Mouse (Mus musculus) CD4-positive, CD25-positive, alpha-beta regulatory T cell (primary cell): Measurements from ENCODE around the gene Hist1h2bj. TPM values are rescaled to one million over a fixed set of nuclear protein-coding genes. Genes with fewer than 3 reads are reported as not detected.

Experiments used
- polyA plus RNA-seq: library from polyadenylated mRNA; unstranded; fragments of 100-300 nt; shearing (Covaris generic); gene quantifications from one replicate; pipeline ENCODE4 v1.2.1, GENCODE M21; 2017

Gene Hist1h2bj
- 2.6 TPM for polyA plus RNA-seq

DNA sequence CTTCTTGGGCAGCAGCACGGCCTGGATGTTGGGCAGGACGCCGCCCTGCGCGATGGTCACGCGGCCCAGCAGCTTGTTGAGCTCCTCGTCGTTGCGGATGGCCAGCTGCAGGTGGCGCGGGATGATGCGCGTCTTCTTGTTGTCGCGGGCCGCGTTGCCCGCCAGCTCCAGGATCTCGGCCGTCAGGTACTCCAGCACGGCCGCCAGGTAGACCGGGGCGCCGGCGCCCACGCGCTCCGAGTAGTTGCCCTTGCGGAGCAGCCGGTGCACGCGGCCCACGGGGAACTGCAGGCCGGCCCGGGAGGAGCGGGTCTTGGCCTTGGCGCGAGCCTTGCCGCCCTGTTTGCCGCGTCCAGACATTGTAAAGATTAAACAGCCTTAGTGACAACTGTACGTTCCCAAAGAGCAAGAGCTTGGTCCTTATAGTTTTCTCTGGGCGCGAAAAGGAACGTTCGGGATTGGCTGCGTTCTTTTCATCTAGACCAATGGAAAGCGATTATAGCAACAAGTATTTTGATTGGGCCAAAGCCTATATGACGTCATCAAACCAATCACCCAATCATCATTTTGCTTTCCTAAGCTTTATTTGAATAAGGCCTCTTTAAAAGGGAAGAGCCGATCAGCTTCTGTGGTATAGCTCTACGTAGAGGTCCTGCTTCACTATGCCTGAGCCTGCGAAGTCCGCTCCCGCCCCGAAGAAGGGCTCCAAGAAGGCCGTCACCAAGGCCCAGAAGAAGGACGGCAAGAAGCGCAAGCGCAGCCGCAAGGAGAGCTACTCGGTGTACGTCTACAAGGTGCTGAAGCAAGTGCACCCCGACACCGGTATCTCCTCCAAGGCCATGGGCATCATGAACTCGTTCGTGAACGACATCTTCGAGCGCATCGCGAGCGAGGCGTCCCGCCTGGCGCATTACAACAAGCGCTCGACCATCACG, at the start of gene Hist1h2bj, which contains the start of gene Hist1h2ag:
Hist1h2bj (plus strand) TSS at position 647 of the 935 bp plus-strand sequence.
Hist1h2ag (minus strand) TSS at position 377 of the 935 bp plus-strand sequence.

DNA sequence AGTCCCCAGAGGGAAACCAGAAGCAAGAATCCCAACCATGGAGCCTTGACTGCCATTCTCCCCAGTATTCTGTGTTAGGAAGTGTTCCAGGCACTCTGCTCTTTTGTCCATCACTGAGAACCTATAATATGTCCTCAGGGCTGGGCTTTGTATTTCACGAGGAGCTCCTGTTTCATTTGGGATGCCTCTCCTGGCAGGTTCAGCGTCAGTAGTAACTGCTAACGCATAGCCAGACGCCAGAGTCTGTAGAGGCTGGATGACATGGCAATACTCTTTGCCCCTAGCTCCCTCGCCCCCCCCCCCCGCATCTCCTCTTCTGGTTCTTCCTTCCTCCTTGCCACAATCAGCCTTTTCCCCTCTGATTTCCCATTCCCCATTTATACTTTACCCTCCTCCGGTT, 33.4 kb upstream of the Hist1h2bj start, which contains the start of gene Prss16:
Prss16 (minus strand) TSS at position 101 of the 400 bp plus-strand sequence.

DNA sequence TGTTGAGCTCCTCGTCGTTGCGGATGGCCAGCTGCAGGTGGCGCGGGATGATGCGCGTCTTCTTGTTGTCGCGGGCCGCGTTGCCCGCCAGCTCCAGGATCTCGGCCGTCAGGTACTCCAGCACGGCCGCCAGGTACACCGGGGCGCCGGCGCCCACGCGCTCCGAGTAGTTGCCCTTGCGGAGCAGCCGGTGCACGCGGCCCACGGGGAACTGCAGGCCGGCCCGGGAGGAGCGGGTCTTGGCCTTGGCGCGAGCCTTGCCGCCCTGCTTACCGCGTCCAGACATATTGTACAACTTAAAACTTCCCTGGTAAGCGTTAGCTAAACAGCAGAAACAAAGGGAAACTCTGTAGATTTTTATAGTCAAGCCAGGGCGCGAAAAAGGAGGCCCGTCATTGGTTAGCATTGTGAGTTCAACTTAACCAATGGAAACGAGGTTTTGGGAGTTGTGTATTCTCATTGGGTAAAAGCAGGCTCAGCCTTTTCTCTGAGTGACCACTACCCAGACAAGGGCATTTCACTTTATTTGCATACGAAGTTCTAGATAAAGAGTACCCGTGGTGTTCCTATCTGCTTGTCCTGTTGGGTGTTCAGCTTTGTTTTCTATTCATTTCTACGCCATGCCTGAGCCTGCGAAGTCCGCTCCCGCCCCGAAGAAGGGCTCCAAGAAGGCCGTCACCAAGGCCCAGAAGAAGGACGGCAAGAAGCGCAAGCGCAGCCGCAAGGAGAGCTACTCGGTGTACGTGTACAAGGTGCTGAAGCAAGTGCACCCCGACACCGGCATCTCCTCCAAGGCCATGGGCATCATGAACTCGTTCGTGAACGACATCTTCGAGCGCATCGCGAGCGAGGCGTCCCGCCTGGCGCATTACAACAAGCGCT, 7.5 kb upstream of the Hist1h2bj start, which contains the start of the genes Hist1h2ah and Hist1h2bk:
Hist1h2ah (minus strand) TSS at position 302 of the 882 bp plus-strand sequence.
Hist1h2bk (plus strand) TSS at position 604 of the 882 bp plus-strand sequence.

DNA sequence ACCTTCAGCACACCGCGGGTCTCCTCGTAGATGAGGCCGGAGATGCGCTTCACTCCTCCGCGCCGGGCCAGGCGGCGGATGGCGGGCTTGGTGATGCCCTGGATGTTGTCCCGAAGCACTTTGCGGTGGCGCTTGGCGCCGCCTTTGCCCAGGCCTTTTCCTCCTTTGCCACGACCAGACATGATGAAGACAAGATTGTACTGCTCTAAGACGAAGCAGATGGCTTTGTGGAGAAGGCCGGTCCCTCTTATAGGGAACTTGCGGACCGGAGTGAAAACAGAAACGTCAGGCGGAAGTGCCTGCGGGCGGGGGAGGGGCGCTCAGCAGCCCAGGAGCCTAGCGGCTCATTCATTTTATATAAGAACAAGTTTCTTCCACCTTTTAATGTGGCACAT, 1.9 kb upstream of the Hist1h2bj start, which contains the start of gene Hist1h4i:
Hist1h4i (minus strand) TSS at position 221 of the 395 bp plus-strand sequence.

DNA sequence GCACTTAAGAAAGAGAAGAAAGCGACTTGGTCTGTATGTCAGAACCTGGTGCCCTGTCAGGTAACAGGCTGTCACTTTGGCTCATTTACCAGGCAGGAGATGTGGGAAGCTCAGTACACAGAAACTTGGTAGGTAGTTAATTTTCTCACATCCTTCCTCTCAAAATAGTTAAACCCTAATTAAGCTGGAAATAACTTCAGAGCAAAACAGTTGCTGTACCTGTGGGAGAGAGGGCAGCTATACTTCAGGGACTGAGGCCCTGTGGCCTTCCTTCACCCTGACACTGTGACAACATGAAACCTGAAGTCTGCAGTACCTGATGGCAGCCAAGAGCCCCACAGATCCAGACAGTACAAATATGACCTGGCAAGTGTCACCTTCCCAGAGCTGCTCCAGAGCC, 41.1 kb downstream of the Hist1h2bj start, which contains the start of gene Vmn1r188:
Vmn1r188 (plus strand) TSS at position 301 of the 400 bp plus-strand sequence.

Other genes starting within 250 kb of the Hist1h2bj start
- gene Hist1h2bq, start 233.0 kb upstream of the Hist1h2bj start, polyA plus RNA-seq = 5.0 TPM
- not detected for gene Hist1h2ao, start 232.7 kb upstream of the Hist1h2bj start, polyA plus RNA-seq
- 36.0 TPM for gene Hist1h4m, start 231.5 kb upstream of the Hist1h2bj start, polyA plus RNA-seq
- gene Hist1h4n, start 211.0 kb upstream of the Hist1h2bj start, polyA plus RNA-seq = 18.1 TPM
- 144 TPM for gene Hist1h2ap, start 209.7 kb upstream of the Hist1h2bj start, polyA plus RNA-seq
- gene Hist1h2br, start 209.5 kb upstream of the Hist1h2bj start, polyA plus RNA-seq = 5.0 TPM
- gene Zfp184, start 98.1 kb upstream of the Hist1h2bj start, polyA plus RNA-seq = not detected
- not detected for gene Pom121l2, start 62.0 kb upstream of the Hist1h2bj start, polyA plus RNA-seq
- 0.57 TPM for gene Prss16, start 33.5 kb upstream of the Hist1h2bj start, polyA plus RNA-seq
- gene Hist1h2ah, start 7.6 kb upstream of the Hist1h2bj start, polyA plus RNA-seq = not detected
- gene Hist1h2bk, start 7.3 kb upstream of the Hist1h2bj start, polyA plus RNA-seq = 0.47 TPM
- gene Hist1h4i, start 1.9 kb upstream of the Hist1h2bj start, polyA plus RNA-seq = 9.4 TPM
- gene Hist1h2ag, start 270 bp upstream of the Hist1h2bj start, polyA plus RNA-seq = 0.59 TPM
- not detected for gene Vmn1r188, start 41.2 kb downstream of the Hist1h2bj start, polyA plus RNA-seq
- gene Vmn1r189, start 62.6 kb downstream of the Hist1h2bj start, polyA plus RNA-seq = not detected
- gene Vmn1r191, start 140.8 kb downstream of the Hist1h2bj start, polyA plus RNA-seq = not detected
- not detected for gene Vmn1r192, start 147.9 kb downstream of the Hist1h2bj start, polyA plus RNA-seq
- gene Vmn1r193, start 179.9 kb downstream of the Hist1h2bj start, polyA plus RNA-seq = 0.02 TPM
- gene Vmn1r194, start 201.0 kb downstream of the Hist1h2bj start, polyA plus RNA-seq = not detected
- gene Vmn1r195, start 227.3 kb downstream of the Hist1h2bj start, polyA plus RNA-seq = not detected
- gene Vmn1r196, start 246.7 kb downstream of the Hist1h2bj start, polyA plus RNA-seq = not detected